ENCODE assay signal across 23 mouse cellular contexts in the genomic region with DNA sequence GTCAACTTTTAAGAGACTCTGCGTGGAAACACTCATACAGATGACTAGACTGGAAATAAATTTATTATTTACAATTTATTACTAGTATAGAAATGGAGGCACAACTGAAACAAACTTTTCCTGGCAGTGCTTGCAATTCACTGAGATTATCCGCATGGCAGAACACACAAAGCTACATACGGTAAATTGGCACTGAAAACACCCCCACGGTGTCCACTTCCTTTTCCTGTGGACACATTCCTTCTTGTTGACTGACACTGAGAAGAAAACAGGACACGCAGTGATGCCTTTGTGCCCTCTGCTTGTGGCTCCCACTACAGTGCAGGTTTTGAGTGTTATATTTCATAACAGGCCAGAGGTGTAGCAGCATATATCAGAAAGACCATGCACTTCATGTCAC.
"Had no signal": no experiment of that assay in that cellular context is flagged by ENCODE, and none has a peak within 500 bp of the region (broad histone marks: within the 10 kb centered on the region; RNA-seq: fewer than 3 reads in every experiment).

No protein-coding gene starts in this region.

- ATAC-seq: forebrain, embryonic 13.5 days; forebrain, embryonic 14.5 days; forebrain, embryonic 15.5 days; forebrain, embryonic 16.5 days; forebrain, postnatal 0 days had no signal

- DNase-seq: cerebellum, adult 9-10 months; cerebellum, adult 9-11 months; cerebellum, postnatal 14 days; cerebellum, postnatal 25 days; cerebellum, postnatal 36 days; embryo, embryonic 11 days; forebrain, postnatal 0 days; gastrocnemius, adult 2 months; gastrocnemius, postnatal 10 days; gastrocnemius, postnatal 14 days; gastrocnemius, postnatal 25 days; gastrocnemius, postnatal 36 days; heart, adult 11 months; heart, adult 18-20 months; heart, adult 2 months had no signal

- H3K27me3 ChIP-seq: embryonic facial prominence, embryonic 12.5 days; embryonic facial prominence, embryonic 13.5 days; embryonic facial prominence, embryonic 15.5 days; forebrain, embryonic 12.5 days; forebrain, embryonic 13.5 days; forebrain, embryonic 15.5 days had no signal
